Mouse (Mus musculus) heart, adult 2 months (tissue): ENCODE data around the gene Nudt17. TPM values are rescaled to one million over a fixed set of nuclear protein-coding genes. Genes with fewer than 3 reads are reported as not detected.

Experiments used
- DNase-seq, 2 experiments: peaks; one replicate each; pipeline ENCODE4 v3.0.0; 2021
- H3K27ac ChIP-seq: fragments of 200-600 bp; 2 replicates; pipeline ENCODE4 v1.8.1; 2022
- H3K27me3 ChIP-seq: fragments of 200-500 bp; 2 replicates; pipeline ENCODE4 v1.6.1; 2012; ENCODE audit warnings: mild to moderate bottlenecking, low read length, inconsistent platforms, mixed read lengths; ENCODE audit not compliant: control insufficient read depth, insufficient read depth
- H3K36me3 ChIP-seq: fragments of 200-500 bp; 2 replicates; pipeline ENCODE4 v1.6.1; 2012; ENCODE audit warnings: low read length, inconsistent platforms; ENCODE audit not compliant: control insufficient read depth, insufficient read depth
- H3K4me1 ChIP-seq: fragments of 200-500 bp; 2 replicates; pipeline ENCODE4 v1.6.1; 2011; ENCODE audit warnings: low read length; ENCODE audit not compliant: control insufficient read depth, insufficient read depth
- H3K4me3 ChIP-seq: fragments of 200-600 bp; 2 replicates; pipeline ENCODE4 v1.8.1; 2022
- H3K79me2 ChIP-seq: fragments of 200-500 bp; replicated peaks from 2 replicates; pipeline ENCODE4 v1.6.1; 2012; ENCODE audit warnings: mild to moderate bottlenecking, inconsistent platforms, low read length, moderate library complexity, mixed read lengths; ENCODE audit not compliant: control insufficient read depth, insufficient read depth
- H3K9ac ChIP-seq: fragments of 200-500 bp; 2 replicates; pipeline ENCODE4 v1.6.1; 2012; ENCODE audit warnings: low read depth, mild to moderate bottlenecking, control low read depth, inconsistent platforms, low read length, mixed read lengths
- CTCF ChIP-seq: fragments of 200-600 bp; IDR thresholded peaks from 2 replicates; pipeline ENCODE4 v1.8.1; 2022; ENCODE audit warnings: antibody characterized with exemption, mild to moderate bottlenecking, moderate library complexity
- EP300 ChIP-seq: fragments of 200-500 bp; IDR thresholded peaks from 2 replicates; pipeline ENCODE4 v1.6.1; 2011; ENCODE audit warnings: low read depth, low read length, control low read depth; ENCODE audit not compliant: insufficient read depth
- POLR2A ChIP-seq: fragments of 200-500 bp; IDR thresholded peaks from 2 replicates; pipeline ENCODE4 v1.6.1; 2011; ENCODE audit warnings: mild to moderate bottlenecking, low read depth, low read length, control low read depth; ENCODE audit not compliant: insufficient read depth
- WGBS: fragments of 180-500 bp; shearing (Covaris S2); methylation state at CpG from one replicate; pipeline ENCODE4 v1.1.7; 2018; 5-methylcytosine and 5-hydroxymethylcytosine counted together
- intact Hi-C: fragments of 180-260 bp; cut with DNase I; formaldehyde crosslinking; loops from one replicate; pipeline ENCODE4 v1.15.1; 2025
- polyA plus RNA-seq: library from polyadenylated mRNA; depleted of rRNA; stranded (reverse); fragments of >200 nt; gene quantifications from 2 replicates; pipeline ENCODE4 v1.2.3, GENCODE M21; 2012
- total RNA-seq, 2 experiments: library from RNA; stranded (reverse); gene quantifications; 2 replicates each; pipeline ENCODE4 v1.2.3; 2021

Nudt17 gene
- total and polyA plus RNA-seq, 3 experiments: 2.6 to 4.8 (median 3.1) TPM

- peak overlapping the region; percentile 96; the same call in 1 of the 2 replicates for H3K9ac ChIP-seq
- 34% methylated on average over 7 of the region's 7 CpGs for WGBS
- peak overlapping the region; percentile 90 for H3K27ac ChIP-seq
- TF ChIP-seq EP300: no peak
- TF ChIP-seq POLR2A: no peak
- TF ChIP-seq CTCF: no peak
- H3K36me3 ChIP-seq: peaks cover 13% of the 10 kb centered on the region
- intact Hi-C loops: loop anchor here (5.0 kb wide), 2 partner anchors 33 to 83 kb away; no protein-coding TSS in a partner anchor
- H3K27me3 ChIP-seq: no peaks in the 10 kb centered on the region
- no peak for DNase-seq
- peaks cover 11% of the 10 kb centered on the region for H3K79me2 ChIP-seq
- H3K4me1 ChIP-seq: peaks cover 2% of the 10 kb centered on the region
- peak overlapping the region; percentile 98 for H3K4me3 ChIP-seq
Measured at GRCm38 (mm10) chr3:96728634-96729402, 20.5 kb upstream of the Nudt17 start.

GRCm38 (mm10) chr3:96727828-96728633 is 19.7 kb upstream of the Nudt17 start:
- intact Hi-C loops: loop anchor here (5.0 kb wide), 2 partner anchors 34 to 84 kb away; no protein-coding TSS in a partner anchor
- under 1% methylated on average over 42 of the region's 42 CpGs for WGBS
- TF ChIP-seq EP300 (no peak), POLR2A (no peak), CTCF (no peak)
- Histone ChIP-seq H3K4me1 (peaks cover 2% of the 10 kb centered on the region), H3K27ac (peak overlapping the region; percentile 90), H3K9ac (peak overlapping the region; percentile 96), H3K27me3 (no peaks in the 10 kb centered on the region), H3K79me2 (peaks cover 11% of the 10 kb centered on the region), H3K4me3 (peak overlapping the region; percentile 98), H3K36me3 (peaks cover 12% of the 10 kb centered on the region)
- no peak for DNase-seq

- peak; percentile 98 to 99 for DNase-seq
- peaks cover 2% of the 10 kb centered on the region for H3K4me1 ChIP-seq
- peak within 1 kb of the TSS; percentile 98 for H3K4me3 ChIP-seq
- peak within 1 kb of the TSS; percentile 90 for H3K27ac ChIP-seq
- WGBS: under 1% methylated on average over 40 of the region's 52 CpGs
- H3K79me2 ChIP-seq: peaks cover 10% of the 10 kb centered on the region
- intact Hi-C loops: loop anchor here (5.0 kb wide), 2 partner anchors 35 to 85 kb away; no protein-coding TSS in a partner anchor
- H3K27me3 ChIP-seq: no peaks in the 10 kb centered on the region
- peak; percentile 67; the same call in 1 of the 2 replicates for TF ChIP-seq EP300
- TF ChIP-seq CTCF: no peak
- peak; percentile 87 for TF ChIP-seq POLR2A
- H3K9ac ChIP-seq: peak within 1 kb of the TSS; percentile 96
- peaks cover 12% of the 10 kb centered on the region for H3K36me3 ChIP-seq
Measured at GRCm38 (mm10) chr3:96727343-96727827, 19.0 kb upstream of the Nudt17 start, which contains the start of the genes Polr3c and Rnf115. Gene Polr3c, minus strand, starts transcription at chr3:96727628. Gene Rnf115, plus strand, starts transcription at chr3:96727664.

GRCm38 (mm10) chr3:96719173-96719572 is 10.8 kb upstream of the Nudt17 start:
- Histone ChIP-seq H3K36me3 (peaks cover 3% of the 10 kb centered on the region; the same call in 1 of the 2 replicates), H3K9ac (no peak overlapping the region), H3K27me3 (no peaks in the 10 kb centered on the region), H3K27ac (no peak overlapping the region), H3K79me2 (no peaks in the 10 kb centered on the region), H3K4me1 (peaks cover 2% of the 10 kb centered on the region), H3K4me3 (no peak overlapping the region)
- no peak for DNase-seq
- intact Hi-C loops: no loop called here
- TF ChIP-seq CTCF: peak; percentile 55
- no peak for TF ChIP-seq POLR2A
- WGBS: 52% methylated on average over 14 of the region's 14 CpGs

GRCm38 (mm10) chr3:96715854-96716253 is 7.5 kb upstream of the Nudt17 start:
- Histone ChIP-seq H3K27ac (peak overlapping the region; percentile 78), H3K36me3 (peaks cover 3% of the 10 kb centered on the region; the same call in 1 of the 2 replicates), H3K9ac (no peak overlapping the region), H3K4me3 (no peak overlapping the region), H3K79me2 (no peaks in the 10 kb centered on the region), H3K27me3 (no peaks in the 10 kb centered on the region), H3K4me1 (peaks cover 2% of the 10 kb centered on the region)
- intact Hi-C loops: no loop called here
- no peak for DNase-seq
- WGBS: 51% methylated on average over 2 of the region's 2 CpGs
- TF ChIP-seq POLR2A: no peak
- no peak for TF ChIP-seq EP300
- TF ChIP-seq CTCF: no peak
